Mouse (Mus musculus) liver, adult (tissue): ENCODE measurements around the gene Bhmt2.

Experiments used
- GATA4 ChIP-seq: IDR thresholded peaks from 2 replicates; pipeline ENCODE4 v1.6.1; 2014; ENCODE audit warnings: mild to moderate bottlenecking, low read length; ENCODE audit not compliant: insufficient replicate concordance

Bhmt2 gene

DNA sequence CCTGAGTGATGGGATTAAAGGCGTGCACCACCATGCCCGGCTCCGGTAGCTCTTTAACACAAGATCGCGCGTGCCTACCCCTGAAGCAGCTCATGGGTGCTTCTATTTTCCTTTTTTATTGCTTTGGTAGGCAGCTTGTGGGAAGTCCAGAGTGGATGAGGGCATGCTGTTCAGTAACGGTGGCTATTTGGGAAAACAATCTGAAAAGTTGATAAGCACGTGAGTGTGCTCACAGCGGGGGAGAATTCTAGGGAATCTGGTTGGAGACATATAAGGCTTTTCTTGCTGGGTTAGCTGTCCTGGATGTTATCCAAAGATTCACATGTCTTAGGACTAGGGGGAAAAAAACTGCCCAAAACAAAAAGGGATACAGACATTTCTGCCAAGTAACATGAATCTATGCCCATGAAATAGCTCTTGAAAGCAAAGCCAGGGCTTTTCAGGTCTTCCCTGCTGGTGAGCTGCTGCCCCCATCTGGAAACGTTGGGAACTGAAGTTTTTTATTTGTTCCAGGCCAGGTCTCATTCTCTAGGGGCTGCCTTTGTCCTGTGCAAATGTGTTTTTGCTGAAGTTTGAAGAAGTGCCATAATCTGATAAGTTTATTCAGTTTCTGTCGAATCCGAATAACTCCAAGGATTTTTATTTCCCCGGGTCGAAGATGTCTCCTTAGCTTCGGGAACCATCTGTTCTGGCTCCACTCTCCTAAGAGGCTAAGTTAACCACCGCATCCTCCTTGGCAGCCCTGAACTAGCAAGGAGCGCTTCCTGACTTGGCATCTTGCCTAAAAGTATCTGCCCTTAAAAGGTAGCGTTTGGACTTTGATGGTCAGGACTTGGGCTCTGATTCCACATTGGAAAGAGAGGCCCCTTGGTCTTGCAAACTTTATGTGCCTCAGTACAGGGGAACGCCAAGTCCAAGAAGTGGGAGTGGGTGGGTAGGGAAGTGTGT, 61.2 kb downstream of the Bhmt2 start:
- no peak for TF ChIP-seq GATA4

DNA sequence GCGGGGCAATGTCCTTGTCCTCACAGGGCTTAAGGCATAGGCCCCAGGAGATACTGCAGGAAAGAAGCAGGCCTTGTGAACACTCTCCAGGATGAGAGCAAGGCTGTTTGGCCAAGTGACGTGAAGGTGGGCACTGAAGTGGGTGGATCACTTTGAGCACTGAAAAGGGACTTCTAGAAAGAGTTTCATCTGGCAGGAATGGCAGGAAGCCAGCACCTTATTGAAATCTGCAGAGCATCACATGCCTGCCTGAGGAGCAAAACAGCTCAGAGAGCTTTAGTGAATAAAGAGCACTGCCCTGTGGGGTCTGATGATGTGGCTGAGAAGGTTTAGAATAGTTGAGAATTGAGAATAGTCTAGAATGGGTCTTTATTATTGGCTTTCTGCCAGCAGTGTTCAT, 65.6 kb downstream of the Bhmt2 start:
- TF ChIP-seq GATA4: no peak

DNA sequence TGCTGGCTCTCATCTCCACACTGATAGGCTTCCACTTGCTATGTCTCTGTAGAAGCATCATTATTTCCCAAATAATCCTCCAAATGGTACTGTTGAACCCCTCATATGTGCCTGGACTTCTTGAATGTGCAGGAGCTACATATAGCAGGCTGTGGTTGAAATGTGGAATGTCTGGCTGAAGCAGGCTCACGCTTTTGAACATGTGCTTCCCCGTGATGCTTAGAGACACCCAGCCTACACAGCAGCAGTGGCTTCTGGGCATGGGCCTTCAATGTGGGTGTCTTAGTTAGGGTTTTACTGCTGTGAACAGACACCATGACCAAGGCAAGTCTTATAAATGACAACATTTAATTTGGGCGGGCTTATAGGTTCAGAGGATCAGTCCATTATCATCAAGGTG, 66.4 kb downstream of the Bhmt2 start:
- no peak for TF ChIP-seq GATA4

DNA sequence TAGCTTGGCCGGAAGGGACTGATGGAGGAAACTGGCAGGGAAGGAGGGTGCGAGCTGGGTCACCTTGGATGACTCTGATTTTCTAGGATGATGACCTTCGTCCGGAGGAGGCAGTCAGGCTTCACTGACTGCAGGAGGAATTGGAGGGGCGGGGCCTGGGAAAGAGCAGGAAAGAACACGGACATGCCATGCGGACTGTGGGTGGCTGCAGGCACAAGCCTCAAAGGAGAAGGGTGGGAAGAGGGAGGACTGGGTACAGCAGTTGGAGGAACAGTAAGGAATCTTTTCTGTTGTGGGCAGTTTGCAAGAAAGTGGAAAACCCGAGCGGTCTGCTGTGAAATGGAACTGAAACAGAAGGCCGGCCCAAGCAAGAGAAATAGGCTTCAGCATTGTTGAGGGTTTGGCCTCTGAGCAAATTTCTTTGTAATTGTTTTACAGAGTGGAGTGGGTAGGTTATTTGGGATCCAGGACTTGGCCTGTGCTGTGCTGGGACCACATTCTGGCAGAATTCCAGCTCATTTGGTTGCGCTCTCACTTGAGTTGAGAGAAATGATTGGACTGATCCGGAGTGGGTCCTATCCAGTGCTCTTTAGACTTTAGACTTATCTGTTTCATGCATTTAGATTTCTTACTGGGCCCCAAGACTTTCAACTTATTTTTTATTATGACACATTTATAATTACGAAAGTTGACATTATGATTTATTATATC, 67.1 kb downstream of the Bhmt2 start:
- no peak for TF ChIP-seq GATA4
